Comparison of ENCODE assay signal across 8 mouse cellular contexts in the genomic region with DNA sequence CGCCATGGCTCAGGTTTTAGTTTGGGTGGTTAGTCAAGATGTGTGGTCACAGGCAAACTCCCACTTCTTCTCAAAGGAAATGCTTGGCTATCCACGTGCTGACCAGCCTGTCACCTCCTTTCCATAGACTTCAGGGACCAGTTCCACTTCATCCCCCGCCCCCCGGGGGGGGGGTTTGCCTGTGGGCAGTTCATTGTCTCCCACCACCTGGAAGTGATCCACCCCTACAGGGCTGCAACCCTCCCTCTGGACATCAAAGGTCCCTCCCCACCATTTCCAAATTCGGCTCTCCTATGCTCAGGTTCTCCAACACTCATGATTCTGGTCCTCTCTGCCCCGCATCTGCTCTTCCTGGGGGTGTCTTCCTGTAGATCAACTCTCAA. TPM values are rescaled to one million over a fixed set of nuclear protein-coding genes. Genes with fewer than 3 reads are reported as not detected.
DNase-seq lines count a peak whose midpoint lies in the region; ATAC-seq lines count a peak whose summit lies in the region.

No protein-coding gene starts in this region.

- peaks cover 25% of the 10 kb centered on the region; the same call in 1 of the 2 replicates for H3K4me1 ChIP-seq in hindbrain, embryonic 13.5 days (replicated peaks)
- peaks cover 10% of the 10 kb centered on the region for H3K4me1 ChIP-seq in midbrain, embryonic 13.5 days (replicated peaks)

- peaks cover 13% of the 10 kb centered on the region; the same call in 1 of the 2 replicates for H3K27me3 ChIP-seq in hindbrain, embryonic 13.5 days
- peaks cover 8% of the 10 kb centered on the region; the same call in 1 of the 2 replicates for H3K27me3 ChIP-seq in midbrain, embryonic 13.5 days

- H3K4me3 ChIP-seq in hindbrain, embryonic 13.5 days: peak overlapping the region; percentile 63
- peak overlapping the region; percentile 70 for H3K4me3 ChIP-seq in midbrain, embryonic 13.5 days (replicated peaks)

- peak overlapping the region; percentile 84 for H3K9ac ChIP-seq in hindbrain, embryonic 13.5 days
- H3K9ac ChIP-seq in midbrain, embryonic 13.5 days (replicated peaks): peak overlapping the region; percentile 84

- WGBS in hindbrain, embryonic 13.5 days: 4% methylated on average over 6 of the region's 6 CpGs
- 5% methylated on average over 6 of the region's 6 CpGs for WGBS in midbrain, embryonic 13.5 days

- H3K4me2 ChIP-seq in hindbrain, embryonic 13.5 days: peak overlapping the region; percentile 79
- peak overlapping the region; percentile 91 for H3K4me2 ChIP-seq in midbrain, embryonic 13.5 days (replicated peaks)

- ATAC-seq in hindbrain, embryonic 13.5 days (ENCODE audit: low FRiP score): peak; percentile 55; the same call in 1 of the 2 replicates
- ATAC-seq in midbrain, embryonic 13.5 days: peak; percentile 57; the same call in 1 of the 2 replicates

- peak overlapping the region; percentile 73; the same call in 1 of the 2 replicates for H3K27ac ChIP-seq in hindbrain, embryonic 13.5 days
- peak overlapping the region; percentile 73; the same call in 1 of the 2 replicates for H3K27ac ChIP-seq in midbrain, embryonic 13.5 days

- DNase-seq in kidney, postnatal 10 days: peak; percentile 53
- DNase-seq in kidney, adult 9 months: no peak
- peak; percentile 49 for DNase-seq in embryo, embryonic 10.5 days (ENCODE audit: low spot score)
- no peak for DNase-seq in right cerebral cortex, postnatal 4 days
- no peak for DNase-seq in left cerebral cortex, adult 9 months (ENCODE audit: low spot score in 2 of 2)
- DNase-seq in layer of hippocampus, postnatal 36 days: no peak

- no peaks in the 10 kb centered on the region for H3K9me3 ChIP-seq in hindbrain, embryonic 13.5 days
- no peaks in the 10 kb centered on the region for H3K9me3 ChIP-seq in midbrain, embryonic 13.5 days

- H3K36me3 ChIP-seq in hindbrain, embryonic 13.5 days: no peaks in the 10 kb centered on the region
- H3K36me3 ChIP-seq in midbrain, embryonic 13.5 days: no peaks in the 10 kb centered on the region

RNA-seq across cellular contexts. Expression of a gene that starts 33.7 kb away (rescaled TPM):
- 19.8 and 21.2 TPM in 2 replicates for polyA plus RNA-seq in hindbrain, embryonic 13.5 days (2015; fragmentation: Nextera tagmentation; extraction: Ambion mirVana)
- polyA plus RNA-seq in midbrain, embryonic 13.5 days (2015; fragmentation: Nextera tagmentation; extraction: Ambion mirVana): 10.2 and 11.2 TPM in 2 replicates
- total RNA-seq in layer of hippocampus, postnatal 36 days (2021): 10 to 100 TPM; 32.0 to 32.6 TPM

Comparison
In these comparisons a context has a peak if more than half of its experiments do, and no peak if none do; other contexts are left out.
1. DNase-seq: peak in kidney, postnatal 10 days (single experiment) and embryo, embryonic 10.5 days (single experiment); none in kidney, adult 9 months (single experiment), right cerebral cortex, postnatal 4 days (single experiment), left cerebral cortex, adult 9 months (0 of 2) and layer of hippocampus, postnatal 36 days (0 of 2).